ENCODE assay signal across 11 mouse cellular contexts in genomic region chr4:123412981-123413380, GRCm38 (mm10).
DNase-seq lines count a peak whose midpoint lies in the region; ATAC-seq and TF ChIP-seq lines count a peak whose summit lies in the region.
"Had no signal": no experiment of that assay in that cellular context is flagged by ENCODE, and none has a peak within 500 bp of the region (broad histone marks: within the 10 kb centered on the region; RNA-seq: fewer than 3 reads in every experiment).

No protein-coding gene starts in this region.

- H3K9me3 ChIP-seq in heart, embryonic 13.5 days: no peaks in the 10 kb centered on the region
- no peaks in the 10 kb centered on the region for H3K9me3 ChIP-seq in lung, embryonic 15.5 days
- no peaks in the 10 kb centered on the region for H3K9me3 ChIP-seq in hindbrain, embryonic 12.5 days (replicated peaks)
- H3K9me3 ChIP-seq in neural tube, embryonic 15.5 days (replicated peaks): no peaks in the 10 kb centered on the region

- peak overlapping the region; percentile 99 for H3K27ac ChIP-seq in heart, embryonic 13.5 days (replicated peaks)
- H3K27ac ChIP-seq in lung, embryonic 15.5 days: peak overlapping the region; percentile 95
- peak overlapping the region; percentile 97; the same call in 1 of the 2 replicates for H3K27ac ChIP-seq in hindbrain, embryonic 12.5 days
- H3K27ac ChIP-seq in neural tube, embryonic 15.5 days (replicated peaks): peak overlapping the region; percentile 89

- TF ChIP-seq POLR2A in lung, adult 2 months (IDR thresholded peaks at IDR 0.05; ENCODE audit: borderline replicate concordance, extremely low read depth, low read depth, low read length): no peak

- no peaks in the 10 kb centered on the region for H3K27me3 ChIP-seq in heart, embryonic 13.5 days (replicated peaks)
- H3K27me3 ChIP-seq in lung, embryonic 15.5 days: no peaks in the 10 kb centered on the region
- no peaks in the 10 kb centered on the region for H3K27me3 ChIP-seq in hindbrain, embryonic 12.5 days
- no peaks in the 10 kb centered on the region for H3K27me3 ChIP-seq in neural tube, embryonic 15.5 days (replicated peaks)
- H3K27me3 ChIP-seq: CH12.LX had no signal

- H3K9ac ChIP-seq in heart, embryonic 13.5 days: 0 out of 2 replicates have a peak overlapping the region, but pooled peaks have one; percentile 97
- peak overlapping the region; percentile 64; the same call in 1 of the 2 replicates for H3K9ac ChIP-seq in lung, embryonic 15.5 days
- no peak overlapping the region for H3K9ac ChIP-seq in hindbrain, embryonic 12.5 days
- no peak overlapping the region for H3K9ac ChIP-seq in neural tube, embryonic 15.5 days (replicated peaks)

- H3K36me3 ChIP-seq in heart, embryonic 13.5 days: peaks cover 12% of the 10 kb centered on the region
- peaks cover 6% of the 10 kb centered on the region; the same call in 1 of the 2 replicates for H3K36me3 ChIP-seq in lung, embryonic 15.5 days
- no peaks in the 10 kb centered on the region; the same call in 1 of the 2 replicates for H3K36me3 ChIP-seq in hindbrain, embryonic 12.5 days
- no peaks in the 10 kb centered on the region for H3K36me3 ChIP-seq in neural tube, embryonic 15.5 days

- ATAC-seq in heart, embryonic 13.5 days (ENCODE audit: extremely low read depth, insufficient number of reproducible peaks, low FRiP score, low TSS enrichment): no peak
- no peak for ATAC-seq in lung, embryonic 15.5 days (ENCODE audit: borderline replicate concordance, extremely low read depth, low FRiP score, low TSS enrichment)
- ATAC-seq in hindbrain, embryonic 12.5 days (ENCODE audit: low FRiP score): no peak
- ATAC-seq in neural tube, embryonic 15.5 days (ENCODE audit: low FRiP score): no peak
- no peak for ATAC-seq in granulocyte monocyte progenitor cell, adult 5-6 weeks (replicated peaks; ENCODE audit: poor library complexity, severe bottlenecking)

- peak overlapping the region; percentile 79 for H3K4me2 ChIP-seq in heart, embryonic 13.5 days
- H3K4me2 ChIP-seq in lung, embryonic 15.5 days: peak overlapping the region; percentile 91
- H3K4me2 ChIP-seq in hindbrain, embryonic 12.5 days (replicated peaks): no peak overlapping the region
- peak overlapping the region; percentile 93; the same call in 1 of the 2 replicates for H3K4me2 ChIP-seq in neural tube, embryonic 15.5 days

- DNase-seq in heart, adult 11 months: no peak
- DNase-seq in lung, adult 2 months: no peak
- no peak for DNase-seq in cerebellum, postnatal 14 days
- DNase-seq: cerebellum, adult 8-10 months; kidney, adult 8-10 months had no signal

- H3K4me3 ChIP-seq in heart, embryonic 13.5 days: peak overlapping the region; percentile 86; the same call in 1 of the 2 replicates
- H3K4me3 ChIP-seq in lung, embryonic 15.5 days: 0 out of 2 replicates have a peak overlapping the region, but pooled peaks have one; percentile 63
- H3K4me3 ChIP-seq in lung, adult 2 months (replicated peaks; ENCODE audit: extremely low read depth, low read depth, low read length): no peak overlapping the region
- peak overlapping the region; percentile 79; the same call in 1 of the 2 replicates for H3K4me3 ChIP-seq in hindbrain, embryonic 12.5 days
- H3K4me3 ChIP-seq in neural tube, embryonic 15.5 days (replicated peaks): no peak overlapping the region

- TF ChIP-seq CTCF in lung, adult 2 months (IDR thresholded peaks at IDR 0.05; ENCODE audit: insufficient read depth, low read length): no peak

- H3K4me1 ChIP-seq in heart, embryonic 13.5 days: peaks cover 73% of the 10 kb centered on the region
- peaks cover 56% of the 10 kb centered on the region for H3K4me1 ChIP-seq in lung, embryonic 15.5 days
- H3K4me1 ChIP-seq in lung, adult 2 months (ENCODE audit: control insufficient read depth, insufficient read depth, low read length): peaks cover 37% of the 10 kb centered on the region
- peaks cover 34% of the 10 kb centered on the region for H3K4me1 ChIP-seq in hindbrain, embryonic 12.5 days
- H3K4me1 ChIP-seq in neural tube, embryonic 15.5 days: peaks cover 43% of the 10 kb centered on the region

- 50% methylated on average over 2 of the region's 2 CpGs for WGBS in heart, embryonic 13.5 days
- WGBS in lung, embryonic 15.5 days: 27% methylated on average over 2 of the region's 2 CpGs
- 22% methylated on average over 2 of the region's 2 CpGs for WGBS in lung, adult 2 months
- 59% methylated on average over 2 of the region's 2 CpGs for WGBS in hindbrain, embryonic 12.5 days
- WGBS in neural tube, embryonic 15.5 days: 57% methylated on average over 2 of the region's 2 CpGs

Comparison
In these comparisons a context has a peak if more than half of its experiments do, and no peak if none do; other contexts are left out.
1. H3K4me3 ChIP-seq: peak in heart, embryonic 13.5 days (single experiment), lung, embryonic 15.5 days (single experiment) and hindbrain, embryonic 12.5 days (single experiment); none in lung, adult 2 months (single experiment) and neural tube, embryonic 15.5 days (single experiment).
2. H3K9ac ChIP-seq: peak in heart, embryonic 13.5 days (single experiment) and lung, embryonic 15.5 days (single experiment); none in hindbrain, embryonic 12.5 days (single experiment) and neural tube, embryonic 15.5 days (single experiment).
3. Peak in every context shown above with its lines, with median percentiles within 50 percentile points of each other: H3K27ac ChIP-seq.